Mouse (Mus musculus): ENCODE measurements around the gene Hacl1.

Hacl1 gene

GRCm38 (mm10) chr14:31662555-31663211, 21.6 kb upstream of the Hacl1 start:
- no peak for DNase-seq (ENCODE audit: low spot score)

DNA sequence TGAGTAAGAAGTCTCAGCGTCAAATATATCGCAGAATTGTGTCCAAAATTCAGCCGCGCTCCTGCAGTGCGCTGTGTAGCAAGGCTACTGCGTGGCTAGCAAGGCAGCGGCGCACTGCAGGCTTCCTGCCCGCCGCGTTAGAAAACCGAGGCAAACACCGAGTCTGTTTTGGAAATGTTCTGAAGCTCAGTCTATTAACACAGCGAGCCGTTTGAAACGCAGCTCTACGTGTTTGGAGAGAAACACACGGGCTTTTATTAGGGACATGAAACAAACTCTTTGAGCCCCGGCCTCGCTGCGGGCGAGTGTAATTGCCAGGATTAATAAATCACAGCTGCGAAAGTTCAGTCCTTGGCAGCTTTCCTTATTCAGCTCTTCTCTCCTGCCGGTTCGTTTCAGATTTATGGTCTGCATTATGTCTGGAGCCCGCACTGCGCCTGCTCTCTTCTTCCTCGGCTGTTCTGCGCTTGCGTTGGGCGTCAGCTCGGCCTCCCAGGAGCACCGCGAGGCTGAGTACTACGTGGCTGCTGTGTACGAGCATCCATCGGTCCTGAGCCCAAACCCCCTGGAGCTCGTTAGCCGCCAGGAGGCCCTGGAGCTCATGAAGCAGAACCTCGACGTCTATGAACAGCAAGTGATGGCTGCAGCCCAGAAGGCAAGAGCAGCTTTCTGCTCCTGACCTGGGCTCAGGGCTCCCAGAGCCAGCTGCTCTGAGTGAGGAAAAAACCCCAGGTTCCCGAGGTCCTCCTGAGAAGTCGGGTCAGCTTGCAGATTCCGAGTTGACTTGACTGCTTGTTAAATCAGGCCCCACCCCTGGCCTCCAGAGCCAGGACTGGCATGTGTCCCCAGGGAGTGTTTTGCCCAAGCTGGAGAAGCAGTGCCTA, 20.8 kb upstream of the Hacl1 start:
- DNase-seq (ENCODE audit: low spot score): peak; percentile 72

DNA sequence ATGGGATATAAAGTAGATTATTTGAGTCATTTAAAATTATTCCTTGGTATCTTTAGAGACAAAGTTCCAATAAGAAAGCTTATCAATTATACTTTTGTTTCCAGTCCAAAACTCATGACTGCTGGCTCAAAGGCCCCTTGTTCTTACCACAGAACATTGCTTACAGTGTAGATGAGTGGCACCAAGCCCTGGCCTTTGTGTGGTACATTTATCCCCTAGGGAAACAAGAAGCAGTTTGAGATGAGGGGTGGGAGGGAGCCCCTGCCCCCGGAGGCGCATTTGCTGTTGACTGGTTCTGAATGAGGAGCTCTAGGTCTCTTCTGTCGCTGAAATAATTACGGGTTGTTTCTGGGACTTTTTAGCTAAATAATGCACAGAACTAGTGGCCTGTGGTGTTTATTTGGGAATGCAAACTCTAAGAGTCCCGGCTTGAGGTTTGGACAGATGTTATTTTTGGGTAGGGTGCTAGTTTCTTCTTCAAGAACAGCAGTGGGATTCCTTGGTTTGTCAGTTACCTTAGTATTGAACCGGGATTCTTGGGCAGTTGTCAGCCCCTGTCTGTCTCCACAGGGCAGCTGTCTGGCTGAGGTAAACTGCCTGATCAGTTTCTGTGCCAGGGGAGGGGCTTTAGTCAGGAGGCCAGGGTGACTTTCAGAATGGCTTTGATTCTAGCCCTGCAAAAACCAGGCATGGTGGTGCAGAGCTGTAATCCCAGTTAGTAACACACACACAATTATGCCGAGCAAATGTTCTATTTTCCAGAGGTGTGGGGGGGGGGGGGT, 19.4 kb upstream of the Hacl1 start:
- no peak for DNase-seq (ENCODE audit: low spot score)

GRCm38 (mm10) chr14:31659501-31660181, 18.6 kb upstream of the Hacl1 start:
- no peak for DNase-seq (ENCODE audit: low spot score)

- no peak for DNase-seq (ENCODE audit: low spot score)
Measured at GRCm38 (mm10) chr14:31658126-31658680, 17.1 kb upstream of the Hacl1 start.

GRCm38 (mm10) chr14:31656857-31657645, 16.0 kb upstream of the Hacl1 start:
- no peak for DNase-seq (ENCODE audit: low spot score)

GRCm38 (mm10) chr14:31656386-31656785, 15.3 kb upstream of the Hacl1 start:
- DNase-seq (ENCODE audit: low spot score): no peak

GRCm38 (mm10) chr14:31655406-31655805, 14.3 kb upstream of the Hacl1 start:
- no peak for DNase-seq (ENCODE audit: low spot score)

- no peak for DNase-seq (ENCODE audit: low spot score)
Measured at GRCm38 (mm10) chr14:31654816-31655215, 13.7 kb upstream of the Hacl1 start.

DNA sequence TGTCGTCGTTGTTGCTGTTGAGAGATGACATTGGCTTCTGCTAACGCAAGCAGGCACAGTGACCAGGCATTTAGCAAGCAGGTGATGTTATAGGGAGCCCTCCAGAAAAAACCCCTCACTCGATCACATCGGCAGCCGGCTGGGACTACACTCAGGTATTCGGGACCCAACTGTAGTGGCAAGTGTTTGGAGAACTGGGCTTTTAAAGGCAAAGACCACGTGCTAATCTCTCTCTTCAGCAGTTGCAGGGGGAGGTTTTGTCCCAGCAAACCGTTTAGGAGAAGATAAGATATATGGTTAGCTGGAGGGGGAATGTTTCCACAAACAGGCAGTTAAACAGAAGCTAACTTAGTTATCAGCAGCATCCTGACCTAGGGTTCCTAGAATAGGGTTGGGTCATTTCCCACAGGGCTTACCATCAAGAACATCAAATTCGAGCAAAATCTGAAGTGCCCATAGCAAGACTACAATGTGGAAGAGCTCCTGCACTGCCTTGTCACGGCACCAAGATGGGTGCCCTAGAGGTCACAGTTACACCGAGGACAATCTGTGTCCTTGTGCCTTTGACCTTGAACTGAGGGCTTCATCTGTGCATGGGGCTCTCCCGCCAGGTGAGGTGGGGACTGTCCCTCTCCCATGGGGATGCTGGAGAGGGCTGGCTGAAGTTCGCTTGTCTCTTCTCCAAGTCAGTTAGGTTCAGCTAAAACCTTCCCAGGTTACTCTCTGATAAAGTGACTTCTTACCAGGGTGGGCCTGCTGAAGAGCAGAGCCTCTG, 12.2 kb upstream of the Hacl1 start:
- no peak for DNase-seq (ENCODE audit: low spot score)

- DNase-seq (ENCODE audit: low spot score): no peak
Measured at GRCm38 (mm10) chr14:31652624-31653023, 11.5 kb upstream of the Hacl1 start.

DNA sequence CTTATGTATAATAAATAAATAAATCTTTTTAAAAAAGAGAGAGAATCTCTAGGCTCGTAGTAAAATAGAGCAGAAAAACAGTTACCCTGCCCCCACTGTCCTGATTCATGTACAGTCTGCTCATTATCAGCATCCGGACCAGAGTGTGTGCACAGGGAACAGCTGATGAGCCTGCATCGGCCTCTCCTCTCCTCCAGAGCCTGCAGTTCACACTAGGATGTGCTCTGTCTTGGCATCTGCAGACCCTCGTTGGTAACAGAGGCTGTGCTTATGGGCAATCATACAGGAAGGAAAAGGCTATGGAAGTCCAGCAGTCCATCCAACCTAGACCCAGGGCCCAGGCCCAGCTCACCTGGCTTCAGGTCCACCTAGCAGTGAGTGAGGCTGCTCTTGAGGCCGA, 11.0 kb upstream of the Hacl1 start:
- no peak for DNase-seq (ENCODE audit: low spot score)

DNA sequence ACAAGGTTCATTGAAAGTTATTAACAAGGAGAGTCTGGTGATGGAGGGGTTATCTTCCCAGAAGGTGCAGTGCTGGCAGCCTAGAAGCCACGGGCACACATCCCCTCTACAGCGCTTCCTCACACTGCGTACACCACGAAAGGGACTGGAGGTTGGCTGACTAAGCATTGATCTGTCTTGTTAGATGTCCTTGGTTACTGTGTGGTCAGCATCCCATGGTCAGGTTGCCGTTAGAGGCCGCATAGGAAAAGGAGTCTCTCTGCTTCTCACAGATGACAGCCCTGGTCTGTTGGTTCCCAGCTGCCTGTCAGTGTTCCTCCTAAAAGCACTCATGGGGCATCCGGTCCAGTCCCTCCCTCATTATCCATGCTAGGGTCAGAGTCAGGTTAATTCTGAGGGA, 10.1 kb upstream of the Hacl1 start:
- no peak for DNase-seq (ENCODE audit: low spot score)

DNA sequence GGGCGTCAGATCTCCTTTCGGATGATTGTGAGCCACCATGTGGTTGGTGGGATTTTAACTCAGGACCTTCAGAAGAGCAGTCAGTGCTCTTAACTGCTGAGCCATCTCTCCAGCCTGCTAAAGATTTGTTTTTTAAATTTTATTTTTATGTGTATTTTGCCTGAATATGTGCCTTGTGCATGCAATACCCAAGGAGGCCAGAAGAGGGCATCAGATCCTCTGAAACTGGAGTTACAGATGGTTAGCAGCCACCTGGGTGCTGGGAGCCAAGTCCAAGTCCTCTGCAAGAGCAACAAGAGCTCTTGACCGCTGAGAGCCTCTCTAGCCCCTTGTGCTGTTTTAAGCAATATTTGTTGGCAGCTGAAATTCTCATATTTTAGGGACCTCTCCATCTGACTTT, 9.3 kb upstream of the Hacl1 start:
- no peak for DNase-seq (ENCODE audit: low spot score)

GRCm38 (mm10) chr14:31647991-31648390, 6.9 kb upstream of the Hacl1 start:
- no peak for DNase-seq (ENCODE audit: low spot score)

DNA sequence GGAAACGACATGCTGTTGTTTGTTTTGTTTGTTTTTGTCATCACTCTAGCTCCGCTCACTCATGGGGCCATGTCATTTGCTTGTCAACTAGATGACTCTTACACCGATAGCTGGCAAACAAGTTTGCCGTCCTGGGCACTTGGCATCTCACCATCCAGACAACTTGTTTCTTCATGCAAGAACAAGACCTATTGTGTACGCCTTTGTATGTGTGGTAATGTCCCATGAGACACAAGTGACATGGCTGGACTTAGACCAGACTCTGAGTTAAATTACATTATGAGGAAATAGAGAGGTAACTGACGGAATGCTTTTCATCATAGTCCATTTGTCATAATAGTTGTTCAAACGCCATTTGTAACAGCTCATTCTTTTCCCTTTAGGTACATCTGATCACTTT, 4.8 kb upstream of the Hacl1 start:
- DNase-seq (ENCODE audit: low spot score): no peak

GRCm38 (mm10) chr14:31644931-31645547, 4.0 kb upstream of the Hacl1 start:
- no peak for DNase-seq (ENCODE audit: low spot score)

GRCm38 (mm10) chr14:31644183-31644830, 3.2 kb upstream of the Hacl1 start:
- no peak for DNase-seq (ENCODE audit: low spot score)

DNA sequence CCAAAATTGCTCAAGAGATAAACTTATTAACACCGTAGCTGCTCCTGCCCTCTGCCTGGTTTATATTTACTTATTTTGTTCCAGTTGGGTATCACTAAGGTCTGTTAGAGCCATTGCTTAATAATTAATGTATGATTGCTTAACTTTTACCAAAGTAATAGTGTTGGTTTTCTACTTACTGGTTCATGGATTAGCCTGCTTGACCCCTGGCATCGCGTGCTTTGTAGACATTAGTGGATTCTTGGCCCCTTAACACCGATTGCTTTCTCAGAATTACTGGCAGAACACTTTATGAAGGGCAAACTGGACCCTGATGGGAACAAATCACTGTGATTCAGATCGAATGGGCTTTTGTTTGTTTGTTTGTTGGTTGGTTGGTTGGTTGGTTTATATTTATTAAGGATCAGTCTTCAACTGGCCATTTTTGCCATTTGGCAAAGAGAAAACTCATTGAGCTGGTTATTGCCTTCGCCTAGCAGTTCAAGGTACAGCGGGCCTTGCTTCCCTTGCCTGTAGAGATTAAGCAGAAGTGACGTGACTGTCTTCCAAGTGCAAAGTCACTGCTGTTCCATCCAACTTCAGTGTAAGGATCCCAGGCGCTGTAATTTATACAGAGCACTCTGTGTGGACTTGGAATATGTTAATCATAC, 545 bp upstream of the Hacl1 start:
- no peak for DNase-seq (ENCODE audit: low spot score)
